Mouse (Mus musculus) lung, adult 2 months (tissue): ENCODE measurements around the gene Snx4.

Source experiments
- CTCF ChIP-seq: fragments of 200-500 bp; IDR thresholded peaks from 2 replicates; pipeline ENCODE4 v1.5.1; 2011; ENCODE audit warnings: mild to moderate bottlenecking, low read length, control low read depth; ENCODE audit not compliant: insufficient read depth
- POLR2A ChIP-seq: fragments of 200-500 bp; IDR thresholded peaks from 2 replicates; pipeline ENCODE4 v1.6.1; 2011; ENCODE audit warnings: low read depth, mild to moderate bottlenecking, control low read depth, low read length, borderline replicate concordance; ENCODE audit errors: extremely low read depth

GRCm38 (mm10) chr16:33255601-33256000, 4.4 kb downstream of the Snx4 start:
- TF ChIP-seq POLR2A (no peak), CTCF (no peak)
